Mouse (Mus musculus) layer of hippocampus, adult 9-10 months (tissue): ENCODE measurements at regions not wholly inside any gene's neighbourhood (a gene's known extent, or its start where the extent isn't known, plus 50 kb on each side); places are given as distances from the start of the nearest gene placed in this dataset.

Experiments used
- DNase-seq: peaks from one replicate; pipeline ENCODE4 v3.0.0; 2022; ENCODE audit warnings: low spot score

- no peak for DNase-seq
Observed at GRCm38 (mm10) chr5:47185868-47186267, 797.1 kb upstream of the Slit2 start.

- DNase-seq = no peak
Observed at GRCm38 (mm10) chr5:47202164-47202914, 780.6 kb upstream of the Slit2 start.

- no peak for DNase-seq
Observed at GRCm38 (mm10) chr5:47202915-47203296, 780.0 kb upstream of the Slit2 start.

GRCm38 (mm10) chr5:47210542-47210941 lies 772.4 kb upstream of the Slit2 start:
- no peak for DNase-seq

- DNase-seq = no peak
Observed at GRCm38 (mm10) chr5:47215421-47215820, 767.5 kb upstream of the Slit2 start.

GRCm38 (mm10) chr5:47225247-47225646 lies 757.7 kb upstream of the Slit2 start:
- DNase-seq = no peak

- no peak for DNase-seq
Observed at GRCm38 (mm10) chr5:47236094-47236493, 746.8 kb upstream of the Slit2 start.

- DNase-seq = no peak
Observed at GRCm38 (mm10) chr5:47240060-47240459, 742.9 kb upstream of the Slit2 start.

- no peak for DNase-seq
Observed at GRCm38 (mm10) chr5:47240586-47240985, 742.4 kb upstream of the Slit2 start.

GRCm38 (mm10) chr5:47254835-47255369 lies 728.0 kb upstream of the Slit2 start:
- no peak for DNase-seq

GRCm38 (mm10) chr5:47261658-47262411 lies 721.1 kb upstream of the Slit2 start:
- DNase-seq = no peak

- no peak for DNase-seq
Observed at GRCm38 (mm10) chr5:47272642-47273041, 710.3 kb upstream of the Slit2 start.

GRCm38 (mm10) chr5:47273389-47274255 lies 709.3 kb upstream of the Slit2 start:
- no peak for DNase-seq

- DNase-seq = no peak
Observed at GRCm38 (mm10) chr5:47274256-47274638, 708.7 kb upstream of the Slit2 start.

- DNase-seq = no peak
Observed at GRCm38 (mm10) chr5:47276231-47277195, 706.4 kb upstream of the Slit2 start.

- DNase-seq = no peak
Observed at GRCm38 (mm10) chr5:47279630-47280029, 703.3 kb upstream of the Slit2 start.

- peak; percentile 51 for DNase-seq
Observed at GRCm38 (mm10) chr5:47299602-47300001, 683.3 kb upstream of the Slit2 start.

GRCm38 (mm10) chr5:47317506-47317905 lies 665.4 kb upstream of the Slit2 start:
- no peak for DNase-seq

- DNase-seq = no peak
Observed at GRCm38 (mm10) chr5:47318147-47318546, 664.8 kb upstream of the Slit2 start.

- DNase-seq = no peak
Observed at GRCm38 (mm10) chr5:47322511-47323167, 660.3 kb upstream of the Slit2 start.

- DNase-seq = no peak
Observed at GRCm38 (mm10) chr5:47334299-47334698, 648.6 kb upstream of the Slit2 start.
